Mouse (Mus musculus): ENCODE results near the gene Armc2. TPM values are rescaled to one million over a fixed set of nuclear protein-coding genes. Genes with fewer than 3 reads are reported as not detected.

Gene Armc2
- total and polyA plus RNA-seq, 3 experiments, result 0.34 to 0.99 (median 0.90) TPM

DNA sequence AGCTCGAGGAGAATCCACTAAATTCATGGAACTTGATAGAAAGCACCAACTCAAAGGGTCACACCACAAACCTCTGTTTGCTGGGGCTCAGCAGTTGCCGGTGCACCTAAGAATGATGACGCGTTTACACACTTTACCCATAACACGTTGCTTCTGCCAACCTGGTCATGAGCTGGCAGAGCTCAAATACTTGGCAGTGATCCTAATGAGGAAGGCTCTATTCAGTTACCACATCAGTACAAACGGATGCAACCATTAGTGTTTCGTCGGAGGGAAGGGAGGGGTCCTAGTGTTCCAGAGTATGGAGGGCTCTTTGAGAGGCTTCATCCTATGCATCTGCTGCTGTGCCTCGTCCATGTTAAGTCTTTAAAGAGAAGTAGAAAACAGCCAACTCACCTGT is 3.3 kb upstream of the Armc2 start:
- H3K36me3 ChIP-seq (replicated peaks in 1 of 2; ENCODE audit: control insufficient read depth in 1 of 2, insufficient read depth in 1 of 2, low read length in 1 of 2), result no peaks in the 10 kb centered on the region
- H3K27ac ChIP-seq (ENCODE audit: insufficient read depth, low read depth), result no peak overlapping the region
- dilution Hi-C loops (cut with MboI; ENCODE audit: extremely low pct_ligation_motif_present, extremely low pct_unique_long_range_greater_than_20kb, low sequenced_read_pairs), result no loop called here
- no peak for DNase-seq (ENCODE audit: extremely low read depth)
- no peaks in the 10 kb centered on the region for H3K9me3 ChIP-seq (replicated peaks; ENCODE audit: low read length)
- no peak for TF ChIP-seq MXI1 (IDR thresholded peaks at IDR 0.05; ENCODE audit: low read depth, low read length)
- no peak for TF ChIP-seq MYC (IDR thresholded peaks at IDR 0.05; ENCODE audit: low read depth, low read length)
- no peak for TF ChIP-seq MAX (IDR thresholded peaks at IDR 0.05; ENCODE audit: low read length)
- TF ChIP-seq HCFC1 (IDR thresholded peaks at IDR 0.05; ENCODE audit: low read depth, low read length), result no peak
- TF ChIP-seq EP300 (IDR thresholded peaks at IDR 0.05; ENCODE audit: low read length), result no peak
- TF ChIP-seq SIN3A (IDR thresholded peaks at IDR 0.05; ENCODE audit: low read length), result no peak
- TF ChIP-seq E2F4 (IDR thresholded peaks at IDR 0.05; ENCODE audit: insufficient replicate concordance, low read depth, low read length), result no peak
- no peak overlapping the region for H3K4me2 ChIP-seq (ENCODE audit: insufficient read depth, low read depth, poor library complexity, severe bottlenecking)
- no peak overlapping the region for H3K9ac ChIP-seq (ENCODE audit: insufficient read depth, low read depth)
- peaks cover 2% of the 10 kb centered on the region for H3K27me3 ChIP-seq (replicated peaks)
- H3K4me1 ChIP-seq (ENCODE audit: control insufficient read depth in 1 of 2, insufficient read depth in 2 of 2), result peaks cover 5 to 7% of the 10 kb centered on the region in 2 experiments; a peak in 3 of 4 replicates
- H3K79me2 ChIP-seq (replicated peaks; ENCODE audit: control insufficient read depth, extremely low read depth, insufficient read depth, poor library complexity, severe bottlenecking), result no peaks in the 10 kb centered on the region
- in situ Hi-C loops (cut with MboI; ENCODE audit: low pct_ligation_motif_present, low pct_unique_long_range_greater_than_20kb, low sequenced_read_pairs), result loop anchor here (10.0 to 25.0 kb wide), 2 partner anchors 273 to 309 kb away; partner anchors contain the start of gene Ccdc162
- no peak overlapping the region for H3K4me3 ChIP-seq (replicated peaks in 1 of 3; ENCODE audit: low read depth in 2 of 3, low read length in 2 of 3, poor library complexity in 1 of 3)

- no peak overlapping the region for H3K27ac ChIP-seq (ENCODE audit: insufficient read depth, low read depth)
- no peak overlapping the region for H3K4me3 ChIP-seq (replicated peaks in 1 of 3; ENCODE audit: low read depth in 2 of 3, low read length in 2 of 3, poor library complexity in 1 of 3)
- peaks cover 4% of the 10 kb centered on the region for H3K27me3 ChIP-seq (replicated peaks)
- no peak for DNase-seq (ENCODE audit: extremely low read depth)
- no peaks in the 10 kb centered on the region for H3K36me3 ChIP-seq (replicated peaks in 1 of 2; ENCODE audit: control insufficient read depth in 1 of 2, insufficient read depth in 1 of 2, low read length in 1 of 2)
- dilution Hi-C loops (cut with MboI; ENCODE audit: extremely low pct_ligation_motif_present, extremely low pct_unique_long_range_greater_than_20kb, low sequenced_read_pairs) (no loop called here), in situ Hi-C loops (cut with MboI; ENCODE audit: low pct_ligation_motif_present, low pct_unique_long_range_greater_than_20kb, low sequenced_read_pairs) (loop anchor here (25.0 kb wide), 1 partner anchor 302 kb away; the partner anchor contains the start of gene Ccdc162)
- TF ChIP-seq JUND (conservative IDR thresholded peaks at IDR 0.05; ENCODE audit: low read depth, low read length) (no peak), KAT2A (IDR thresholded peaks at IDR 0.05; ENCODE audit: insufficient replicate concordance, low read length) (no peak), NRF1 (IDR thresholded peaks at IDR 0.05; ENCODE audit: low read depth, low read length) (no peak), MAZ (IDR thresholded peaks at IDR 0.05; ENCODE audit: low read depth, low read length) (no peak), SMC3 (IDR thresholded peaks at IDR 0.05; ENCODE audit: low read depth, low read length) (no peak), MXI1 (IDR thresholded peaks at IDR 0.05; ENCODE audit: low read depth, low read length) (no peak), ZKSCAN1 (IDR thresholded peaks at IDR 0.05; ENCODE audit: borderline replicate concordance, low read depth, low read length) (no peak)
- no peak overlapping the region for H3K4me2 ChIP-seq (ENCODE audit: insufficient read depth, low read depth, poor library complexity, severe bottlenecking)
- no peaks in the 10 kb centered on the region for H3K9me3 ChIP-seq (replicated peaks; ENCODE audit: low read length)
- no peak overlapping the region for H3K9ac ChIP-seq (ENCODE audit: insufficient read depth, low read depth)
- no peaks in the 10 kb centered on the region for H3K79me2 ChIP-seq (replicated peaks; ENCODE audit: control insufficient read depth, extremely low read depth, insufficient read depth, poor library complexity, severe bottlenecking)
- H3K4me1 ChIP-seq (ENCODE audit: control insufficient read depth in 1 of 2, insufficient read depth in 2 of 2), result peaks cover 5 to 7% of the 10 kb centered on the region in 2 experiments; a peak in 3 of 4 replicates
Observed at GRCm38 (mm10) chr10:42014086-42014485, 4.2 kb downstream of the Armc2 start.

Measured in CH12.LX (cell line).